In genomic region chr9:107949922-107950235, GRCm38 (mm10) we compare ENCODE assay signal across 8 mouse cellular contexts. TPM values are rescaled to one million over a fixed set of nuclear protein-coding genes. Genes with fewer than 3 reads are reported as not detected.
DNase-seq lines count a peak whose midpoint lies in the region; ATAC-seq and TF ChIP-seq lines count a peak whose summit lies in the region.

Gene Traip (plus strand): TSS chr9:107950136.

- peak within 1 kb of the TSS; percentile 43 for H3K9ac ChIP-seq in lung, embryonic 14.5 days
- H3K9ac ChIP-seq in intestine, postnatal 0 days (ENCODE audit: low read depth, low read length), result peak within 1 kb of the TSS; percentile 56
- peak within 1 kb of the TSS; percentile 60 for H3K9ac ChIP-seq in neural tube, embryonic 12.5 days

- H3K4me1 ChIP-seq in lung, embryonic 14.5 days (ENCODE audit: insufficient read depth), result peaks cover 6% of the 10 kb centered on the region; the same call in 1 of the 2 replicates
- H3K4me1 ChIP-seq in forebrain, embryonic 10.5 days, result peaks cover 28% of the 10 kb centered on the region
- 0 out of 2 replicates have a peak, but pooled peaks cover 2% of the 10 kb centered on the region for H3K4me1 ChIP-seq in intestine, postnatal 0 days (replicated peaks; ENCODE audit: control insufficient read depth, insufficient read depth, low read length)
- H3K4me1 ChIP-seq in neural tube, embryonic 12.5 days, result peaks cover 8% of the 10 kb centered on the region

- H3K27me3 ChIP-seq in lung, embryonic 14.5 days (ENCODE audit: insufficient read depth, low read length), result no peaks in the 10 kb centered on the region
- H3K27me3 ChIP-seq in forebrain, embryonic 10.5 days (ENCODE audit: poor library complexity, severe bottlenecking), result no peaks in the 10 kb centered on the region
- H3K27me3 ChIP-seq in intestine, postnatal 0 days (replicated peaks; ENCODE audit: control insufficient read depth, insufficient read depth, low read length), result no peaks in the 10 kb centered on the region
- no peaks in the 10 kb centered on the region for H3K27me3 ChIP-seq in neural tube, embryonic 12.5 days (replicated peaks)

- no peak for DNase-seq in lung, embryonic 14.5 days
- DNase-seq in lung, postnatal 14 days, result no peak
- no peak for DNase-seq in forebrain, embryonic 10.5 days (ENCODE audit: extremely low spot score, low spot score)
- DNase-seq in Muller cell, postnatal 12 days (ENCODE audit: inconsistent ontology term), result no peak
- no peak for DNase-seq in thymus, adult 18-20 months
- no peak for DNase-seq in embryo, embryonic 9.5 days (ENCODE audit: extremely low spot score)

- peak within 1 kb of the TSS; percentile 47 for H3K27ac ChIP-seq in lung, embryonic 14.5 days (ENCODE audit: low read depth)
- H3K27ac ChIP-seq in forebrain, embryonic 10.5 days, result peak within 1 kb of the TSS; percentile 91
- H3K27ac ChIP-seq in intestine, postnatal 0 days (ENCODE audit: low read depth, low read length), result no peak within 1 kb of the TSS
- peak within 1 kb of the TSS; percentile 71; the same call in 1 of the 2 replicates for H3K27ac ChIP-seq in neural tube, embryonic 12.5 days

- H3K9me3 ChIP-seq in lung, embryonic 14.5 days (ENCODE audit: low read depth, low read length), result no peaks in the 10 kb centered on the region
- H3K9me3 ChIP-seq in forebrain, embryonic 10.5 days, result no peaks in the 10 kb centered on the region
- H3K9me3 ChIP-seq in intestine, postnatal 0 days (ENCODE audit: control insufficient read depth), result no peaks in the 10 kb centered on the region
- H3K9me3 ChIP-seq in neural tube, embryonic 12.5 days, result no peaks in the 10 kb centered on the region

- H3K4me2 ChIP-seq in lung, embryonic 14.5 days, result peak within 1 kb of the TSS; percentile 64
- H3K4me2 ChIP-seq in intestine, postnatal 0 days (replicated peaks; ENCODE audit: low read depth), result peak within 1 kb of the TSS; percentile 72
- peak within 1 kb of the TSS; percentile 84 for H3K4me2 ChIP-seq in neural tube, embryonic 12.5 days (replicated peaks)

- H3K4me3 ChIP-seq in lung, embryonic 14.5 days (ENCODE audit: low read depth, low read length), result peak within 1 kb of the TSS; percentile 72
- H3K4me3 ChIP-seq in forebrain, embryonic 10.5 days, result peak within 1 kb of the TSS; percentile 88
- peak within 1 kb of the TSS; percentile 65 for H3K4me3 ChIP-seq in intestine, postnatal 0 days (ENCODE audit: low read depth, low read length)
- peak within 1 kb of the TSS; percentile 49 for H3K4me3 ChIP-seq in neural tube, embryonic 12.5 days

- ATAC-seq in lung, embryonic 14.5 days (ENCODE audit: insufficient read depth), result no peak
- ATAC-seq in intestine, postnatal 0 days, result no peak
- no peak for ATAC-seq in neural tube, embryonic 12.5 days (ENCODE audit: low FRiP score, low read depth)

- 85% methylated on average over 10 of the region's 10 CpGs for WGBS in lung, embryonic 14.5 days
- 92% methylated on average over 10 of the region's 10 CpGs for WGBS in forebrain, embryonic 10.5 days
- WGBS in intestine, postnatal 0 days, result 91% methylated on average over 10 of the region's 10 CpGs
- whole genome bisulfite sequencing in neural tube, embryonic 12.5 days, result 91% methylated on average over 10 of the region's 10 CpGs

- TF ChIP-seq CTCF in lung, embryonic 14.5 days (IDR thresholded peaks at IDR 0.05; ENCODE audit: low read depth), result no peak
- no peak for TF ChIP-seq CTCF in intestine, postnatal 0 days (IDR thresholded peaks at IDR 0.05; ENCODE audit: low read depth)

- H3K36me3 ChIP-seq in lung, embryonic 14.5 days (ENCODE audit: insufficient read depth), result no peaks in the 10 kb centered on the region
- H3K36me3 ChIP-seq in forebrain, embryonic 10.5 days (replicated peaks), result peaks cover 28% of the 10 kb centered on the region
- no peaks in the 10 kb centered on the region for H3K36me3 ChIP-seq in intestine, postnatal 0 days (ENCODE audit: control insufficient read depth, insufficient read depth)
- no peaks in the 10 kb centered on the region for H3K36me3 ChIP-seq in neural tube, embryonic 12.5 days

RNA-seq across cellular contexts. Expression of gene Traip, which starts in this region (rescaled TPM):
- polyA plus RNA-seq in lung, embryonic 14.5 days (2014; fragmentation: Nextera tagmentation; extraction: Ambion mirVana), result 30.7 and 31.2 TPM in 2 replicates
- polyA plus RNA-seq in forebrain, embryonic 10.5 days (2016; fragmentation: Nextera tagmentation; extraction: Ambion mirVana), result 40.8 and 46.3 TPM in 2 replicates
- polyA plus RNA-seq in intestine, postnatal 0 days (2015; fragmentation: Nextera tagmentation; extraction: Ambion mirVana), result 3.2 and 3.7 TPM in 2 replicates
- polyA plus RNA-seq in neural tube, embryonic 12.5 days (2016; fragmentation: Nextera tagmentation; extraction: Ambion mirVana), result 15.2 and 16.7 TPM in 2 replicates
